Mouse (Mus musculus): ENCODE measurements around the gene Mad1l1.

DNA sequence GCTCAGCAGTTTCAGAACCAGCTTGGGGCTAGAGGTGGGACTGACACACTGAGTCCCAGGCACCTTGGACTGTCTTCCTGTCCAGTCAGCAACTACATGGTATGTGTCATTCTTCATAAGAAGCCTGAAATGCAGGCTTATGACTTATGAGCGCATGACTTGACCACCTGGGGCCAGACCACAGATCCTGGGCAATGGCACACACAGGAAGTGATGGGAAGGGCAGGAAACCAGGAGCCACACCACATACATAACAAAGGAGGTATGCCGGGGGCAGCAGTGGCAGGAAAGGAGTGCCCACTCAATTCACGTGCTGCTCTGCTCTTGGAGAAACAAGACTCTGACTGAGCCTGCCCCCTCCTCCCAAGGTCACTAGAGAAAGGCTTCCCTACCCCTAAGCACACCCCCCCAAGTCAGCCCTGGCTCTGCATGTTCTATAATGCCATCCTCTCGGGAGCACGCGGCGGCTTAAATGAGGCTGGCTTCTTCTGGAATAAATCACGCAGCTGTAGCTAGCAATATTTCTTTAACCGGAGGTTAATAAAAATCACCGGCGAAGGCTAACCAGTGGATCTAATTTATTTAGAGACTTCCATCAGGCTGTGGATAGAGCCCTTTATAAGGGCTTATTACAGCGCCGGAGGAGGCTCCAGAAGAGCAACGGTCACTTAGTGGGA is 146.4 kb downstream of the Mad1l1 start:
- TF ChIP-seq CTCF (IDR thresholded peaks at IDR 0.05; ENCODE audit: borderline replicate concordance, extremely low read depth, insufficient read depth, insufficient read length): no peak
- TF ChIP-seq POLR2A (IDR thresholded peaks at IDR 0.05; ENCODE audit: borderline replicate concordance, extremely low read depth, insufficient read depth, insufficient read length, poor library complexity, severe bottlenecking): no peak
